Mouse (Mus musculus) MEL (cell line): ENCODE measurements around the gene Myrfl. TPM values are rescaled to one million over a fixed set of nuclear protein-coding genes. Genes with fewer than 3 reads are reported as not detected.

ENCODE experiments used
- DNase-seq: peaks from one replicate; pipeline ENCODE4 v3.0.0; 2011; ENCODE audit warnings: low read depth, low spot score
- H3K27ac ChIP-seq: 2 replicates; pipeline ENCODE4 v1.5.1; 2012; ENCODE audit warnings: low read depth, mild to moderate bottlenecking, control low read depth, low read length, moderate library complexity; ENCODE audit not compliant: control insufficient read depth
- H3K27me3 ChIP-seq, 2 experiments: fragments of 150-350 bp in 1 of 2; sonication (generic) in 1 of 2; 2 replicates each; pipeline ENCODE4 v1.6.1; 2012; ENCODE audit warnings: low read length in 2 of 2, mild to moderate bottlenecking in 2 of 2, improper control_type of control experiment in 1 of 2, moderate library complexity in 1 of 2; ENCODE audit not compliant: insufficient read depth in 2 of 2, control insufficient read depth in 1 of 2
- H3K36me3 ChIP-seq, 2 experiments: 2 replicates each; pipeline ENCODE4 v1.6.1; 2012 to 2014; ENCODE audit warnings: low read length in 2 of 2, improper control_type of control experiment in 1 of 2, inconsistent platforms in 1 of 2, mild to moderate bottlenecking in 1 of 2; ENCODE audit not compliant: insufficient read depth in 2 of 2, control insufficient read depth in 1 of 2
- H3K4me1 ChIP-seq, 2 experiments: fragments of 150-350 bp in 1 of 2; sonication (generic) in 1 of 2; 2 replicates each; pipeline ENCODE4 v1.6.1; 2012; ENCODE audit warnings: low read length in 2 of 2, improper control_type of control experiment in 1 of 2, mild to moderate bottlenecking in 1 of 2; ENCODE audit not compliant: insufficient read depth in 2 of 2, control insufficient read depth in 1 of 2
- H3K4me3 ChIP-seq, 2 experiments: fragments of 150-350 bp in 1 of 2; sonication (generic) in 1 of 2; 2 replicates each; pipeline ENCODE4 v1.5.1; 2012; ENCODE audit warnings: low read depth in 2 of 2, low read length in 2 of 2, mild to moderate bottlenecking in 2 of 2, moderate library complexity in 2 of 2, control low read depth in 1 of 2, improper control_type of control experiment in 1 of 2; ENCODE audit not compliant: control insufficient read depth in 1 of 2, insufficient read depth in 1 of 2
- H3K79me2 ChIP-seq: 2 replicates; pipeline ENCODE4 v1.6.1; 2012; ENCODE audit warnings: mild to moderate bottlenecking, low read length, moderate library complexity; ENCODE audit not compliant: control insufficient read depth, poor library complexity, insufficient read depth
- H3K9ac ChIP-seq: 2 replicates; pipeline ENCODE4 v1.6.1; 2012; ENCODE audit warnings: low read depth, mild to moderate bottlenecking, control low read depth, low read length, moderate library complexity; ENCODE audit not compliant: control insufficient read depth, poor library complexity, severe bottlenecking
- H3K9me3 ChIP-seq: fragments of 150-350 bp; sonication (generic); replicated peaks from 2 replicates; pipeline ENCODE4 v1.6.1; 2012; ENCODE audit warnings: mild to moderate bottlenecking, low read length, improper control_type of control experiment, moderate library complexity; ENCODE audit not compliant: insufficient read depth
- CHD1 ChIP-seq: IDR thresholded peaks from 2 replicates; pipeline ENCODE4 v1.6.1; 2012; ENCODE audit warnings: low read depth, mild to moderate bottlenecking, inconsistent platforms, low read length, improper control_type of control experiment
- CTCF ChIP-seq, 3 experiments: IDR thresholded peaks in 2 of 3; conservative IDR thresholded peaks in 1 of 3; 2 replicates each; pipeline ENCODE4 v1.5.1; 2011 to 2012; ENCODE audit warnings: low read length in 3 of 3, low read depth in 2 of 3, mild to moderate bottlenecking in 2 of 3, improper control_type of control experiment in 1 of 3, inconsistent platforms in 1 of 3, mixed read lengths in 1 of 3, moderate library complexity in 1 of 3; ENCODE audit not compliant: control insufficient read depth in 1 of 3, insufficient read depth in 1 of 3, poor library complexity in 1 of 3, severe bottlenecking in 1 of 3
- ELF1 ChIP-seq: IDR thresholded peaks from 2 replicates; pipeline ENCODE4 v1.6.1; 2014; ENCODE audit warnings: low read depth, mild to moderate bottlenecking, inconsistent platforms, low read length, improper control_type of control experiment, moderate library complexity
- EP300 ChIP-seq, 2 experiments: IDR thresholded peaks; 2 replicates each; pipeline ENCODE4 v1.6.1; 2011; ENCODE audit warnings: improper control_type of control experiment in 2 of 2, low read length in 2 of 2, low read depth in 1 of 2, mild to moderate bottlenecking in 1 of 2
- HCFC1 ChIP-seq: IDR thresholded peaks from 2 replicates; pipeline ENCODE4 v1.6.1; 2012; ENCODE audit warnings: low read depth, mild to moderate bottlenecking, inconsistent platforms, low read length, improper control_type of control experiment, moderate library complexity
- KAT2A ChIP-seq: conservative IDR thresholded peaks from 2 replicates; pipeline ENCODE4 v1.6.1; 2012; ENCODE audit warnings: low read depth, low read length, improper control_type of control experiment, inconsistent platforms
- MAZ ChIP-seq: IDR thresholded peaks from 2 replicates; pipeline ENCODE4 v1.6.1; 2012; ENCODE audit warnings: low read depth, mild to moderate bottlenecking, inconsistent platforms, low read length, improper control_type of control experiment
- MEF2A ChIP-seq: IDR thresholded peaks from 2 replicates; pipeline ENCODE4 v1.6.1; 2014; ENCODE audit warnings: low read depth, mild to moderate bottlenecking, inconsistent platforms, low read length, improper control_type of control experiment; ENCODE audit not compliant: poor library complexity, insufficient replicate concordance, severe bottlenecking; ENCODE audit errors: extremely low read depth
- MXI1 ChIP-seq: IDR thresholded peaks from 2 replicates; pipeline ENCODE4 v1.6.1; 2011; ENCODE audit warnings: mild to moderate bottlenecking, low read depth, low read length, improper control_type of control experiment
- MYB ChIP-seq: IDR thresholded peaks from 2 replicates; pipeline ENCODE4 v1.6.1; 2011; ENCODE audit warnings: mild to moderate bottlenecking, low read depth, low read length, improper control_type of control experiment
- NELFE ChIP-seq: IDR thresholded peaks from 2 replicates; pipeline ENCODE4 v1.6.1; 2011; ENCODE audit warnings: low read depth, low read length, improper control_type of control experiment
- POLR2AphosphoS2 ChIP-seq: IDR thresholded peaks from 2 replicates; pipeline ENCODE4 v1.6.1; 2011; ENCODE audit warnings: low read length, improper control_type of control experiment
- POLR2AphosphoS5 ChIP-seq: IDR thresholded peaks from 2 replicates; pipeline ENCODE4 v1.6.1; 2012; ENCODE audit warnings: low read depth, borderline replicate concordance, mild to moderate bottlenecking, inconsistent platforms, low read length, moderate library complexity, mixed read lengths
- RAD21 ChIP-seq: IDR thresholded peaks from 2 replicates; pipeline ENCODE4 v1.6.1; 2011; ENCODE audit warnings: mild to moderate bottlenecking, low read depth, low read length, improper control_type of control experiment
- SMC3 ChIP-seq: IDR thresholded peaks from 2 replicates; pipeline ENCODE4 v1.6.1; 2011; ENCODE audit warnings: low read depth, low read length, improper control_type of control experiment
- TCF12 ChIP-seq: IDR thresholded peaks from 2 replicates; pipeline ENCODE4 v1.6.1; 2014; ENCODE audit warnings: low read depth, mild to moderate bottlenecking, inconsistent platforms, low read length, improper control_type of control experiment, moderate library complexity
- USF2 ChIP-seq, 2 experiments: IDR thresholded peaks; 2 replicates each; pipeline ENCODE4 v1.6.1; 2011 to 2012; ENCODE audit warnings: improper control_type of control experiment in 2 of 2, low read length in 2 of 2, borderline replicate concordance in 1 of 2, inconsistent platforms in 1 of 2, low read depth in 1 of 2, mild to moderate bottlenecking in 1 of 2; ENCODE audit not compliant: insufficient read depth in 1 of 2
- ZKSCAN1 ChIP-seq: IDR thresholded peaks from 2 replicates; pipeline ENCODE4 v1.6.1; 2012; ENCODE audit warnings: low read depth, mild to moderate bottlenecking, inconsistent platforms, low read length, improper control_type of control experiment, moderate library complexity
- ZNF384 ChIP-seq: IDR thresholded peaks from 2 replicates; pipeline ENCODE4 v1.6.1; 2012; ENCODE audit warnings: low read depth, mild to moderate bottlenecking, inconsistent platforms, low read length, improper control_type of control experiment
- polyA plus RNA-seq, 2 experiments: library from polyadenylated mRNA; stranded (reverse) in 1 of 2; unstranded in 1 of 2; fragments of >175 nt in 1 of 2; fragments of >200 nt in 1 of 2; gene quantifications; 2 replicates each; pipeline versions ENCODE4 v1.2.1 to v1.2.4; 2012; ENCODE audit warnings: low replicate concordance in 2 of 2, low read depth in 1 of 2; ENCODE audit not compliant: insufficient read length in 2 of 2, insufficient read depth in 1 of 2, missing spikeins in 1 of 2
- total RNA-seq: library from RNA; depleted of rRNA; stranded (reverse); fragments of 300-350 nt; gene quantifications from 2 replicates; pipeline ENCODE4 v1.2.3, GENCODE M21; 2012

The Myrfl gene
- total and polyA plus RNA-seq, 3 experiments, result 0.03 TPM; not detected in 2

DNA sequence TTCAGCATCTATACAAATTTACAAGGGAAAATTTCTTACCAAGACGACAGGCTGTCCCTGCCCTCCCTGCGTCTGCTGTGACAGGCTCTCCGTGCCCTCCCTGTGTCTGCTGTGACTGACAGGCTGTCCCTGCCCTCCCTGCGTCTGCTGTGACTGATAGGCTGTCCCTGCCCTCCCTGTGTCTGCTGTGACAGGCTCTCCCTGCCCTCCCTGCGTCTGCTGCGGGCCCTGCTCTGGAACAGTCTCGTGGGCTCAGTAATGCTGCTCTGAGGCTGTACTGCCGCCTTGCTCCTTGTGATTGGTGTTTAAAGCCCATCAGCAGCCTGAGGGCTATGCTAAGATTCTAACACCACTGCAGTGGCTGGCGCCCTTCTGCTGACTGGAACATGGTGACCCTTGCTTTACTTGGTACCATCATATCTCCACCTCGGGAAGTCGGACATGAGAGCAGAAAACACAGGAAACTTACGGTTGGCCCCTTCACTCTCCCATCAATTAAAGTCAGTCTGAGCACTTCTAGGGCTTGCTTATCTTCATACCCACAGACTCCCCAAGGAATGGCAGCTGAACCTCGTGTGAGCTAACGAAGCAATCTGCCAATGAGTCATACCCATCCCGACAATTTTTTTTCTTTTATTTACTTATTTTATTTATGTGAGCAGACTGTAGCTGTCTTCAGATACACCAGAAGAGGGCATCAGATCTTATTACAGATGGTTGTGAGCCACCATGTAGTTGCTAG, 12.4 kb upstream of the Myrfl start:
- H3K9me3 ChIP-seq, result no peaks in the 10 kb centered on the region
- TF ChIP-seq TCF12 (no peak), ZKSCAN1 (no peak), EP300 (IDR thresholded peaks at IDR 0.05; ENCODE audit: low read depth in 1 of 2, low read length in 2 of 2) (no peak), MAZ (no peak), MEF2A (no peak)
- TF ChIP-seq, all 39 proteins: peak for 0
- no peak for DNase-seq
- peaks cover 0 to 2% of the 10 kb centered on the region in 2 experiments; a peak in 1 of 4 replicates for H3K36me3 ChIP-seq
- no peaks in the 10 kb centered on the region for H3K4me1 ChIP-seq
- H3K9ac ChIP-seq, result no peak overlapping the region
- H3K79me2 ChIP-seq, result no peaks in the 10 kb centered on the region
- H3K27ac ChIP-seq, result no peak overlapping the region
- no peaks in the 10 kb centered on the region for H3K27me3 ChIP-seq
- no peak overlapping the region for H3K4me3 ChIP-seq

DNA sequence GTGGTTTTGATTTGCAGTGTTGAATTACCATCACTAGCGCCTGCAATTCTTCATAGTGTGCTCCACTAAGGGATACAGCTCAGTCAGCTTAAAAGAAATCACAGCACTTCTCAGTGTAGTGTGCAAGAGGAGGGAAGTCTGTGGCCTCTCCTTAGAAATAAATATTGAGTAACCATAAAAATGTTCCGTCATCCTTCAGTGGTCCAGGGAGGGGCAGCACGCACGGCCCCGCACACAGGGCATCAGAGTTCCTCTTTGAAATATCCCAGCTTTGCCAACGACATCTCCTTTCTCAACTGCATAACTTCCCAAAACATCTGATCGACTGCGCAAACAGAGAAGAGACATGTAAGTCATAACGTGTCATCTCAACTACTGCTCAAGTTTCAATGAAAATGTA, 10.1 kb upstream of the Myrfl start:
- Histone ChIP-seq H3K4me1 (no peaks in the 10 kb centered on the region), H3K27ac (no peak overlapping the region), H3K4me3 (no peak overlapping the region), H3K36me3 (no peaks in the 10 kb centered on the region; a peak in 1 of 4 replicates), H3K9ac (no peak overlapping the region), H3K79me2 (no peaks in the 10 kb centered on the region), H3K27me3 (no peaks in the 10 kb centered on the region), H3K9me3 (no peaks in the 10 kb centered on the region)
- TF ChIP-seq NELFE (no peak), MYB (no peak), POLR2AphosphoS2 (no peak), KAT2A (no peak), RAD21 (no peak), ZNF384 (no peak), MXI1 (no peak), CTCF (IDR thresholded peaks at IDR 0.05 in 2 of 3, conservative IDR thresholded peaks at IDR 0.05 in 1 of 3; ENCODE audit: control insufficient read depth in 1 of 3, insufficient read depth in 1 of 3, low read depth in 2 of 3, low read length in 3 of 3, poor library complexity in 1 of 3, severe bottlenecking in 1 of 3) (no peak), ELF1 (no peak), SMC3 (no peak), USF2 (IDR thresholded peaks at IDR 0.05; ENCODE audit: borderline replicate concordance in 1 of 2, insufficient read depth in 1 of 2, low read depth in 1 of 2, low read length in 2 of 2) (no peak), HCFC1 (no peak), CHD1 (no peak), POLR2AphosphoS5 (no peak)
- no peak for DNase-seq
